Mouse (Mus musculus): ENCODE measurements at regions not wholly inside any gene's neighbourhood (a gene's known extent, or its start where the extent isn't known, plus 50 kb on each side); places are given as distances from the start of the nearest gene placed in this dataset.
A peak's percentile ranks its signal among the peaks of the same experiment; 100 is the strongest.

GRCm38 (mm10) chr8:107860251-107860650 is 82.2 kb upstream of the Zfhx3 start:
- no peak for DNase-seq (ENCODE audit: low read depth, low spot score)

- no peak for DNase-seq (ENCODE audit: low read depth, low spot score)
Measured at GRCm38 (mm10) chr8:107864802-107865651, 77.4 kb upstream of the Zfhx3 start.

- DNase-seq (ENCODE audit: low read depth, low spot score), result no peak
Measured at GRCm38 (mm10) chr8:107865744-107866143, 76.7 kb upstream of the Zfhx3 start.

- DNase-seq (ENCODE audit: low read depth, low spot score), result no peak
Measured at GRCm38 (mm10) chr8:107871718-107872117, 70.7 kb upstream of the Zfhx3 start.

- no peak for DNase-seq (ENCODE audit: low read depth, low spot score)
Measured at GRCm38 (mm10) chr8:107872121-107872520, 70.3 kb upstream of the Zfhx3 start.

GRCm38 (mm10) chr8:107876455-107876854 is 66.0 kb upstream of the Zfhx3 start:
- DNase-seq (ENCODE audit: low read depth, low spot score), result no peak

- DNase-seq (ENCODE audit: low read depth, low spot score), result peak; percentile 6
Measured at GRCm38 (mm10) chr8:107881851-107882250, 60.6 kb upstream of the Zfhx3 start.

- DNase-seq (ENCODE audit: low read depth, low spot score), result no peak
Measured at GRCm38 (mm10) chr8:107885547-107885946, 56.9 kb upstream of the Zfhx3 start.

- DNase-seq (ENCODE audit: low read depth, low spot score), result no peak
Measured at GRCm38 (mm10) chr8:107885971-107886370, 56.5 kb upstream of the Zfhx3 start.

- DNase-seq (ENCODE audit: low read depth, low spot score), result no peak
Measured at GRCm38 (mm10) chr8:107886516-107887253, 55.8 kb upstream of the Zfhx3 start.

- no peak for DNase-seq (ENCODE audit: low read depth, low spot score)
Measured at GRCm38 (mm10) chr8:107887333-107887732, 55.1 kb upstream of the Zfhx3 start.

- no peak for DNase-seq (ENCODE audit: low read depth, low spot score)
Measured at GRCm38 (mm10) chr8:107890922-107891321, 51.5 kb upstream of the Zfhx3 start.

Data from c-Kit-negative CD71-positive TER-119-positive erythroid progenitor cells, embryonic 14.5 days (primary cell).